Mouse (Mus musculus) heart, embryonic 12.5 days (tissue): ENCODE data around the gene Klhl26. TPM values are rescaled to one million over a fixed set of nuclear protein-coding genes. Genes with fewer than 3 reads are reported as not detected.
"Not testable (repeated sequence)": the region's sequence is repeated elsewhere in the genome, so short reads cannot be mapped to it uniquely, and the experiment has no call there.

Experiments used
- ATAC-seq: fragments of 200-750 bp; cut with Nextera tagmentation; 2 replicates; pipeline ENCODE4 v1.8.0; 2017; ENCODE audit warnings: moderate TSS enrichment, moderate library complexity; ENCODE audit not compliant: insufficient number of reproducible peaks, low FRiP score
- H3K27ac ChIP-seq: fragments of 300-500 bp; sonication (generic); 2 replicates; pipeline ENCODE4 v1.5.1; 2016; ENCODE audit warnings: mild to moderate bottlenecking, moderate library complexity; ENCODE audit not compliant: poor library complexity, severe bottlenecking
- H3K27me3 ChIP-seq: fragments of 300-500 bp; sonication (generic); replicated peaks from 2 replicates; pipeline ENCODE4 v1.6.1; 2016; ENCODE audit warnings: mild to moderate bottlenecking, moderate library complexity
- H3K36me3 ChIP-seq: fragments of 300-500 bp; sonication (generic); 2 replicates; pipeline ENCODE4 v1.6.1; 2016; ENCODE audit warnings: mild to moderate bottlenecking, moderate library complexity
- H3K4me1 ChIP-seq: fragments of 300-500 bp; sonication (generic); replicated peaks from 2 replicates; pipeline ENCODE4 v1.6.1; 2016; ENCODE audit warnings: mild to moderate bottlenecking
- H3K4me2 ChIP-seq: fragments of 300-500 bp; sonication (generic); 2 replicates; pipeline ENCODE4 v1.6.1; 2016; ENCODE audit warnings: mild to moderate bottlenecking, moderate library complexity
- H3K4me3 ChIP-seq: fragments of 300-500 bp; sonication (generic); 2 replicates; pipeline ENCODE4 v1.5.1; 2016; ENCODE audit warnings: mild to moderate bottlenecking
- H3K9ac ChIP-seq: fragments of 300-500 bp; sonication (generic); 2 replicates; pipeline ENCODE4 v1.6.1; 2016; ENCODE audit warnings: mild to moderate bottlenecking, moderate library complexity
- H3K9me3 ChIP-seq: fragments of 300-500 bp; sonication (generic); replicated peaks from 2 replicates; pipeline ENCODE4 v1.6.1; 2016; ENCODE audit warnings: mild to moderate bottlenecking, moderate library complexity
- WGBS: fragments of 180-500 bp; shearing (Covaris S2); methylation state at CpG from one replicate; pipeline ENCODE4 v1.1.7; 2016; 5-methylcytosine and 5-hydroxymethylcytosine counted together
- polyA plus RNA-seq: library from polyadenylated mRNA; unstranded; fragments of >200 nt; fragmentation: Nextera tagmentation; extraction: Ambion mirVana; gene quantifications from 2 replicates; pipeline ENCODE4 v1.2.1, GENCODE M21; 2016

Gene Klhl26
- polyA plus RNA-seq: 12.6 and 14.0 TPM in 2 replicates

GRCm38 (mm10) chr8:70476333-70477268 is at the start of gene Klhl26:
Gene Klhl26, minus strand, starts transcription at chr8:70476968.
- Histone ChIP-seq H3K4me2 (peak within 1 kb of the TSS; percentile 95), H3K4me3 (peak within 1 kb of the TSS; percentile 93), H3K9me3 (no peaks in the 10 kb centered on the region), H3K9ac (peak within 1 kb of the TSS; percentile 95), H3K4me1 (peaks cover 19% of the 10 kb centered on the region), H3K27me3 (peaks cover 30% of the 10 kb centered on the region), H3K27ac (peak within 1 kb of the TSS; percentile 62; the same call in 1 of the 2 replicates), H3K36me3 (peaks cover 3% of the 10 kb centered on the region; the same call in 1 of the 2 replicates)
- peak; percentile 93 for ATAC-seq
- under 1% methylated on average over 53 of the region's 53 CpGs for WGBS

GRCm38 (mm10) chr8:70522592-70523403 is 46.0 kb upstream of the Klhl26 start:
- H3K36me3 ChIP-seq: peaks cover 19% of the 10 kb centered on the region
- H3K9ac ChIP-seq: peak overlapping the region; percentile 81
- H3K4me3 ChIP-seq: peak overlapping the region; percentile 65
- peak overlapping the region; percentile 67 for H3K4me2 ChIP-seq
- peaks cover 20% of the 10 kb centered on the region for H3K4me1 ChIP-seq
- H3K27me3 ChIP-seq: no peaks in the 10 kb centered on the region
- no peaks in the 10 kb centered on the region for H3K9me3 ChIP-seq
- H3K27ac ChIP-seq: peak overlapping the region; percentile 74
- WGBS: under 1% methylated on average over 51 of the region's 51 CpGs
- ATAC-seq: peak; percentile 86

- H3K27me3 ChIP-seq: no peaks in the 10 kb centered on the region
- no peak overlapping the region for H3K4me3 ChIP-seq
- no peak overlapping the region for H3K9ac ChIP-seq
- peaks cover 12% of the 10 kb centered on the region for H3K4me1 ChIP-seq
- no peak overlapping the region for H3K4me2 ChIP-seq
- peaks cover 46% of the 10 kb centered on the region for H3K36me3 ChIP-seq
- H3K9me3 ChIP-seq: no peaks in the 10 kb centered on the region
- no peak overlapping the region for H3K27ac ChIP-seq
- ATAC-seq: no peak
- WGBS: 54% methylated on average over 2 of the region's 2 CpGs
Observed at GRCm38 (mm10) chr8:70519606-70520005, 42.8 kb upstream of the Klhl26 start.

- Histone ChIP-seq H3K9ac (no peak overlapping the region), H3K9me3 (no peaks in the 10 kb centered on the region), H3K27ac (no peak overlapping the region), H3K36me3 (peaks cover 51% of the 10 kb centered on the region), H3K4me2 (no peak overlapping the region), H3K4me3 (no peak overlapping the region), H3K4me1 (peaks cover 12% of the 10 kb centered on the region), H3K27me3 (no peaks in the 10 kb centered on the region)
- no peak for ATAC-seq
- 91% methylated on average over 6 of the region's 6 CpGs for WGBS
Observed at GRCm38 (mm10) chr8:70519043-70519442, 42.3 kb upstream of the Klhl26 start.

DNA sequence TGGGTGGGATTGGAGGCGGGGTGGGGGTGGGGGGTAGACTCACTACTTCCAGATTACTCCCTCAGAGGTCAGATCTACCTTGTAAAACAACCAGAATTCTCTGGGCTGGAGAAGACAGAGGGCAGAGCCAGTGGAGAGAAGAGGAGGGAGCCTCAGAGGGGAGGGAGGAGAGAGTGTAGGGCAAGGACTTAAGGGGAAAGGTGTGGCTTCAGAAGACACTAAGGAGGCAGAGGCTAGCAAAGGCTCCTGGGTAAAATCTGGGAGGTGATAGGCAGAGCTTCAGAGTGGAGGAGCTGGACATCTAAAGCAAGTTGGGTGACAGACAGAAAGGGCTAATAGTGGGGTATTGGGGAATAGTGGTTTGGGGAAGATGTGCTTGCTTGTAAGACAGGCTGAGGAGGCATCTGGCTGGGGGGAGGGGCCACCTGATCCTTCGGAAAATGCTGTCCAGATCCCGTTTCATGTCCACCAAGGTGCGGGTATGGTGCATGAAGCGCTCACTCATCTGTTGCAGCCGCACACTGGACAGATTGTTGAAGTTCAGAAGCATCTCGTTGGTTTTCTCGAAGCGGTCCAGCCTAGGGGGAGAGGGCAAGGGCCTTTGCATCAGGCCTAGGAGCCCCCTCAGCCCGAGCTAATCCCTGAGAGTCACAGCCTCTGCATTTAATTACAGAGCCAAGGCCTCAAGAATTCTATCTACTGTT is 41.3 kb upstream of the Klhl26 start:
- H3K9ac ChIP-seq: no peak overlapping the region
- no peak overlapping the region for H3K4me2 ChIP-seq
- H3K4me3 ChIP-seq: no peak overlapping the region
- no peak for ATAC-seq
- peaks cover 60% of the 10 kb centered on the region for H3K36me3 ChIP-seq
- H3K27me3 ChIP-seq: no peaks in the 10 kb centered on the region
- H3K4me1 ChIP-seq: peaks cover 14% of the 10 kb centered on the region
- H3K27ac ChIP-seq: no peak overlapping the region
- no peaks in the 10 kb centered on the region for H3K9me3 ChIP-seq
- WGBS: 81% methylated on average over 10 of the region's 10 CpGs

- H3K9ac ChIP-seq: no peak overlapping the region
- no peak for ATAC-seq
- no peaks in the 10 kb centered on the region for H3K27me3 ChIP-seq
- 62% methylated on average over 2 of the region's 2 CpGs for WGBS
- no peak overlapping the region for H3K4me2 ChIP-seq
- H3K9me3 ChIP-seq: no peaks in the 10 kb centered on the region
- H3K36me3 ChIP-seq: peaks cover 62% of the 10 kb centered on the region
- H3K4me3 ChIP-seq: no peak overlapping the region
- H3K4me1 ChIP-seq: peaks cover 24% of the 10 kb centered on the region
- H3K27ac ChIP-seq: 0 out of 2 replicates have a peak overlapping the region, but pooled peaks have one; percentile 34
Observed at GRCm38 (mm10) chr8:70513441-70513840, 36.7 kb upstream of the Klhl26 start.

GRCm38 (mm10) chr8:70512253-70512903 is 35.6 kb upstream of the Klhl26 start:
- no peaks in the 10 kb centered on the region for H3K27me3 ChIP-seq
- H3K4me3 ChIP-seq: no peak overlapping the region
- peaks cover 26% of the 10 kb centered on the region for H3K4me1 ChIP-seq
- H3K4me2 ChIP-seq: no peak overlapping the region
- H3K36me3 ChIP-seq: peaks cover 61% of the 10 kb centered on the region
- H3K27ac ChIP-seq: 0 out of 2 replicates have a peak overlapping the region, but pooled peaks have one; percentile 9
- H3K9ac ChIP-seq: no peak overlapping the region
- 89% methylated on average over 11 of the region's 11 CpGs for WGBS
- no peak for ATAC-seq
- no peaks in the 10 kb centered on the region for H3K9me3 ChIP-seq

DNA sequence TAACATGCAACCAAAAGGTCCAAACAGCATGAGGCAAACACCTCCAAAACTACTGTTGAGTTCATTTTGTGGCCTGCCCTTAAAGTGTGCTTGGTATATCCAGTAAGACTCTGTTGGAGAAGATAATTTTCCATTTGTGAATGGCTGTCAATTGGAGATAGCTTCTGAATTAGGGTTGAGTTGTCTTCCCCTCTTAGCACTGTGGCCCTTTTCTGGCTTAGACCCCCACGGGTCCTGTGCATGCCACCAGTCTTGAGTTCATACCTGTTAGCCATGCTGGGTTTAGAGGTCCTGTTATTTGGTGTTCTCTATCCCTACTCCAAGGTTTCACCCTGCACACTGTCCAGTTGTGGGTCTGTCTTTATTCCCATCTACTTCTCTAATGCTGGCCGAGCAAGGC is 35.0 kb upstream of the Klhl26 start:
- no peak overlapping the region for H3K4me3 ChIP-seq

DNA sequence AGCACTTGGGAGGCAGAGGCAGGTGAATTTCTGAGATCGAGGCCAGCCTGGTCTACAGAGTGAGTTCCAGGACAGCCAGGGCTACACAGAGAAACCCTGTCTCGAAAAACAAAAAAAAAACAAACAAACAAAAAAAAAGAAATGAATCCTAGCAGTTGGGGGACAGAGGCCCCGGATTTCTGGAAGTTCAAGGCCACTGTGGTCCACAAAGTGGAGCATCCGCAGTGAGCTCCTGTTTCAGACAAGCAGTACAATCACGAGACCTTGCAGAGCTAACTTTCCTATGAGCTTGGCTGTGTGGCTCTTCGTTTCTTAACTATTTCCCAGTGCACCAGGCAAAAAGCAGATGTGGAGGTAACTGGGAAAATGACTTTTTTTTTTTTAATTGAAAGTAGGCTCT is 34.4 kb upstream of the Klhl26 start:
- H3K9ac ChIP-seq: peak overlapping the region; percentile 98
- not testable (repeated sequence) for H3K27me3 ChIP-seq, H3K9me3 ChIP-seq, ATAC-seq
- peaks cover 58% of the 10 kb centered on the region for H3K36me3 ChIP-seq
- H3K4me1 ChIP-seq: peaks cover 30% of the 10 kb centered on the region
- peak overlapping the region; percentile 97; the same call in 1 of the 2 replicates for H3K27ac ChIP-seq
- 79% methylated on average over 6 of the region's 6 CpGs for WGBS
- peak overlapping the region; percentile 83 for H3K4me2 ChIP-seq
- H3K4me3 ChIP-seq: peak overlapping the region; percentile 85

More for the DNA sequence above, 35.0 kb upstream of the Klhl26 start:
- H3K27me3 ChIP-seq: no peaks in the 10 kb centered on the region
- H3K4me2 ChIP-seq: no peak overlapping the region; the same call in none of the 2 replicates
- H3K9me3 ChIP-seq: no peaks in the 10 kb centered on the region
- ATAC-seq: no peak
- no peak overlapping the region for H3K9ac ChIP-seq
- 85% methylated on average over 2 of the region's 2 CpGs for WGBS
- peaks cover 64% of the 10 kb centered on the region for H3K36me3 ChIP-seq
- H3K27ac ChIP-seq: no peak overlapping the region
- H3K4me1 ChIP-seq: peaks cover 29% of the 10 kb centered on the region

DNA sequence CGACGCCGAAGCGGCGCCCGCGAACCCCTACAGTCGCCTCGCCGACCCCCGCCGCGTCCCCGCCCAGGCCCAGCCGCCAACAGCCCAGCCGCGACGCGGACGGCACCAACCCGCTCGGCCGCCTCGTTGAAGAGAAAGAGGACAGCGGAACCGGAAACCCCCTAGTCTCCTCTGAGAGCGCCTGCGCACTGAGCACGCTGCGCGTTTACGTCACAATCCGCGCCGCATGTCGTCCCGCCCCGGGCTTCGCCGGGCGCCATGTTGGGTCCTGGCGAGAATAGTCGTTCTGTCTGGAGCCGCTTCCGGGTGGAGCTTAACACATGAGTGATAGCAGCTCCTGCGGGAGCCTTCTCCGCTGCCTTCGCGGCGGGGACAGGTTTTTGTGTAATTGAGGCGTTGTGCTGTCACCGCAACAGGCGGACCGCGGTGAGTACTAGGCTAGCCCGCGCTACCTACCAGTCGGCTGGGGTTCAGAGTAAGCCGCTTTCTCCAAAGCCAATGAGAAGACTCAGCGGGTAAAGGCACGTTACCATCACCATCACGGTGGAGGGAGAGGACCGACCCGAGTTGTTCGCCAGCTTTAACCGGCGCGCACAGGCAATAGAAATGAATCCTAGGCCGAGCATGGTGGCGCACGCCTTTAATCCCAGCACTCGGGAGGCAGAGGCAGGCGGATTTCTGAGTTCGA is 33.6 kb upstream of the Klhl26 start, which contains the start of gene Uba52:
Gene Uba52 (minus strand): TSS at position 574 of the 688 bp plus-strand sequence.
- Histone ChIP-seq H3K4me1 (peaks cover 37% of the 10 kb centered on the region), H3K27me3 (no peaks in the 10 kb centered on the region), H3K4me2 (peak within 1 kb of the TSS; percentile 83), H3K4me3 (peak within 1 kb of the TSS; percentile 85), H3K27ac (peak within 1 kb of the TSS; percentile 97), H3K36me3 (peaks cover 50% of the 10 kb centered on the region), H3K9ac (peak within 1 kb of the TSS; percentile 98), H3K9me3 (no peaks in the 10 kb centered on the region)
- ATAC-seq: peak; percentile 87
- under 1% methylated on average over 74 of the region's 74 CpGs for WGBS
